Mouse (Mus musculus): Measurements from ENCODE around the gene Ets1. TPM values are rescaled to one million over a fixed set of nuclear protein-coding genes. Genes with fewer than 3 reads are reported as not detected.

Ets1 gene
- polyA plus RNA-seq, 1 experiment from 2014 or later: 18.1 TPM

DNA sequence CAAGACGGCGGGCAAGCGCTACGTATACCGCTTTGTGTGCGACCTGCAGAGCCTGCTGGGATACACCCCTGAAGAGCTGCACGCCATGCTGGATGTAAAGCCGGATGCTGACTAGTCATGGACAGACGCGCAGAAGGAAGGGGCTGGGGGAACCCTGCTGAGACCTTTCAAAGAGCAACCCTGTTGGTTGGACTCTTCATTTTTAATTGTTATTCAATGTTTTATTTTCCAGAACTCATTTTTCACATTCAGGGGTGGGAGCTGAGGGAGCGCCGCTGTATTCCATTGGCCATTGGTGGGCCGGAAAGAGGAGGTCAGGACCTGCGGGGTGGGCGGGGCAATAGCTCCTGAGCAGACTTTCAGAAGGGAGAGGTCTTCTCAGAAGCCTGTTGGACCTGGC is 118.3 kb downstream of the Ets1 start:
- no peak overlapping the region for H3K9ac ChIP-seq (replicated peaks)
- TF ChIP-seq CTCF (IDR thresholded peaks at IDR 0.05; ENCODE audit: low read depth) (no peak), EP300 (IDR thresholded peaks at IDR 0.05; ENCODE audit: low read depth) (no peak)
- H3K27ac ChIP-seq (ENCODE audit: low read depth): no peak overlapping the region
- WGBS (ENCODE audit: insufficient replicate concordance): 92% methylated on average over 15 of the region's 15 CpGs
- no peak overlapping the region for H3K4me2 ChIP-seq (ENCODE audit: low read depth, low read length)
- H3K9me3 ChIP-seq (ENCODE audit: low read length): no peaks in the 10 kb centered on the region
- no peak overlapping the region for H3K4me3 ChIP-seq (ENCODE audit: low read depth, low read length)
- H3K4me1 ChIP-seq (ENCODE audit: insufficient read depth): no peaks in the 10 kb centered on the region
- DNase-seq: no peak
- no peak for ATAC-seq
- peaks cover 29% of the 10 kb centered on the region for H3K36me3 ChIP-seq (replicated peaks; ENCODE audit: insufficient read depth, low read length)
- no peaks in the 10 kb centered on the region for H3K27me3 ChIP-seq (ENCODE audit: insufficient read depth, low read length)

DNA sequence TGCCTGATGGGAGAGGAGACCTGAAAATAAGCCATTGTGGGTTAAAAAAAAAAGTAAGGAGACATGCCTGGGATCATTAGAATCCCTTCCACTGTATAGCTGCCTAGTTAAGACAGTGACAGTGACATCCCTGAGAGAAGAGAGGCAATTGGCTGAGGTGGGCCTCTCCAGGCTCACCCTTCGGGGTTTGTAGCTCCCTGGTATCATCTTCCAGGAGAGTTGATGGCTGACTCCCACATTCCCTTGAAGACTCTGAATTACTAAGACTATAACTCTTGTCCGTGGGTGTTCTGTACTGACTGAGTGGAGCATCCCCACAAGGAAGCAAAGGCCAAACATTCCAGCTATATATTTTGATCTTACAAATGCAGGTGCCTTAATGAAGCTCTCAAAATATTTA is 120.0 kb downstream of the Ets1 start:
- DNase-seq: no peak
- TF ChIP-seq CTCF (IDR thresholded peaks at IDR 0.05; ENCODE audit: low read depth) (no peak), EP300 (IDR thresholded peaks at IDR 0.05; ENCODE audit: low read depth) (no peak)
- Histone ChIP-seq H3K9me3 (ENCODE audit: low read length) (no peaks in the 10 kb centered on the region), H3K4me1 (ENCODE audit: insufficient read depth) (0 out of 2 replicates have a peak, but pooled peaks cover 3% of the 10 kb centered on the region), H3K27me3 (ENCODE audit: insufficient read depth, low read length) (no peaks in the 10 kb centered on the region), H3K27ac (ENCODE audit: low read depth) (no peak overlapping the region), H3K4me3 (ENCODE audit: low read depth, low read length) (no peak overlapping the region), H3K4me2 (ENCODE audit: low read depth, low read length) (no peak overlapping the region), H3K9ac (replicated peaks) (no peak overlapping the region), H3K36me3 (replicated peaks; ENCODE audit: insufficient read depth, low read length) (peaks cover 23% of the 10 kb centered on the region)
- no peak for ATAC-seq
- WGBS (ENCODE audit: insufficient replicate concordance): 75% methylated on average over 2 of the region's 2 CpGs

DNA sequence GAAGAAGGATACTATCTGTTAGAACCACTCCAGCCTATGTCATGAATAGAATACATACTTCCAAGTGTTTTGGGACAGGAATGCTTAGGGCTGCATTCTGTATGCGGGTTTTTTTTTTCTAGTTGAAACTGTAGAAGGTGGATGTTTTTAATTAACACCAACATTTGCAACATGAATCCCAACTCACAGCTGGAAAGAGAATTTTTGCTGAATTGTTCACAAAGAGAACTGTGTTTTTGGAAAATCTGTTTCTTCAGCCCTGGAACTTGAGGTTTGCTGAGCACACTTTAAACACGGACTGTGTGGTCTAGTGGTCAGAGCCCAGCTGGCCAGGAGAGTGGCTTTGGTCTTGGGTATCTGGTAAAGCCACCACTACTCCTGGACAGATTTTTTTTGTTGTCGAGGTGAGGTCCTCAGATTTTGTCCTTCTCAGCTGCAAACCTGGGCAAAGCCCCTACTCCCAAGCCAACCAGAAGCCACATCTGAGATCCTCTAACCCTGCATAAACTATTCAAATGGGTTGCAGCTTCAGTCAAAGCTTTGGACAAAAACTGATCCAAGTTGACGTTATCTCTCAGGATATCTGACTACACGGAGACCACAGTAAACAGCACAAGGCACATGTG is 122.4 kb downstream of the Ets1 start:
- DNase-seq: no peak
- WGBS (ENCODE audit: insufficient replicate concordance): 72% methylated on average over 5 of the region's 5 CpGs
- no peak for TF ChIP-seq CTCF (IDR thresholded peaks at IDR 0.05; ENCODE audit: low read depth)
- TF ChIP-seq EP300 (IDR thresholded peaks at IDR 0.05; ENCODE audit: low read depth): no peak

DNA sequence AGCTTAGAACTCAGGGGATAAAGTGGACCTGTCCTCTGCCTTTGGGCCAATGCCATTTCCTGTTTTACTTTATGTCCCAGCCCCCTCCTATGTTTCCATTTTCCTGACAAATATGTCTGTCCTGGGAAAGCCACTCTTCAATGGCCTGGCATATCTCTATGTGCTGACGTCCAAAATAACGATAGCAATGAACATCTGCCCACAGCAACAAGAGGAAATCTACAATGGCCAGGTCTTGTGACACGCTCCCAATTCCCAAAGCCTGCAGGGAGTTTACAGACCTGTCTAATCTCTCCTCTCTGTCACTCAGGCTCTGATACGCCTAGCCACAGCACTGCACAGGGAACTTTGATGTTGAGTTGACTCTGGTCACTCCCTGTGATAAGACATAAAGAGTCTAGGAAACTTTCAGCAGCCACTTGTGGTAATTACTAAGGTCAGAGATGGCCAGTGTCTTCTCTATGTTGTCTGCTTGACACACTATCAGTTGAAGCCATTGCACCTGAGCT is 124.7 kb downstream of the Ets1 start:
- DNase-seq (no peak), ATAC-seq (no peak)
- Histone ChIP-seq H3K27ac (ENCODE audit: low read depth) (0 out of 2 replicates have a peak overlapping the region, but pooled peaks have one; percentile 11), H3K36me3 (replicated peaks; ENCODE audit: insufficient read depth, low read length) (0 out of 2 replicates have a peak, but pooled peaks cover 4% of the 10 kb centered on the region), H3K4me3 (ENCODE audit: low read depth, low read length) (no peak overlapping the region), H3K9me3 (ENCODE audit: low read length) (no peaks in the 10 kb centered on the region), H3K27me3 (ENCODE audit: insufficient read depth, low read length) (no peaks in the 10 kb centered on the region), H3K4me2 (ENCODE audit: low read depth, low read length) (no peak overlapping the region), H3K4me1 (ENCODE audit: insufficient read depth) (0 out of 2 replicates have a peak, but pooled peaks cover 3% of the 10 kb centered on the region), H3K9ac (replicated peaks) (no peak overlapping the region)
- WGBS (ENCODE audit: insufficient replicate concordance): 51% methylated on average over 4 of the region's 4 CpGs
- TF ChIP-seq EP300 (IDR thresholded peaks at IDR 0.05; ENCODE audit: low read depth) (no peak; the same call in 1 of the 2 replicates), CTCF (IDR thresholded peaks at IDR 0.05; ENCODE audit: low read depth) (no peak)

More for the DNA sequence above, 122.4 kb downstream of the Ets1 start:
- ATAC-seq: no peak
- no peak overlapping the region for H3K27ac ChIP-seq (ENCODE audit: low read depth)
- no peak overlapping the region for H3K9ac ChIP-seq (replicated peaks)
- H3K9me3 ChIP-seq (ENCODE audit: low read length): no peaks in the 10 kb centered on the region
- H3K36me3 ChIP-seq (replicated peaks; ENCODE audit: insufficient read depth, low read length): peaks cover 17% of the 10 kb centered on the region
- H3K4me3 ChIP-seq (ENCODE audit: low read depth, low read length): no peak overlapping the region
- no peaks in the 10 kb centered on the region for H3K27me3 ChIP-seq (ENCODE audit: insufficient read depth, low read length)
- no peak overlapping the region for H3K4me2 ChIP-seq (ENCODE audit: low read depth, low read length)
- H3K4me1 ChIP-seq (ENCODE audit: insufficient read depth): 0 out of 2 replicates have a peak, but pooled peaks cover 3% of the 10 kb centered on the region

DNA sequence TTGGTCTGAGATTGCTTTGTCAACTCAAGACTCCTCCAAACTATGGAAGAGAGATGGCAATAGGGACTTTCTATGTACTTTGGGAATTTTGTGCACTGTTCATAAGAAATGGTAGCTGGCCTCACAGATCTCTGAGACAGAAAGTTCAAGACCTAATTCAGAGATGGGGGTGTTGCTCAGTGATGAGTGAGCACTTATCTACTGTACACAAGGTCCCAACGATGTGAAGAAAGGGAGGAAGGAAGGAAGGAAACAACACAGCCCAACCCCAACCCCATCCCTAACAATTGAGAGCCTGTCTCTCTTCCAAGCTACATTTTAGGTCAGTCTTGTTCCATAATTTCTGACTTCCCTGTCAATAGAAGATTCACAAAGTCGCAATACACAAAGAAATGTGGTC is 125.3 kb downstream of the Ets1 start:
- H3K9ac ChIP-seq (replicated peaks): no peak overlapping the region
- H3K4me3 ChIP-seq (ENCODE audit: low read depth, low read length): no peak overlapping the region
- H3K4me1 ChIP-seq (ENCODE audit: insufficient read depth): 0 out of 2 replicates have a peak, but pooled peaks cover 3% of the 10 kb centered on the region
- no peak overlapping the region for H3K4me2 ChIP-seq (ENCODE audit: low read depth, low read length)
- WGBS (ENCODE audit: insufficient replicate concordance): 32% methylated on average over 2 of the region's 2 CpGs
- no peaks in the 10 kb centered on the region for H3K36me3 ChIP-seq (replicated peaks; ENCODE audit: insufficient read depth, low read length)
- DNase-seq (no peak), ATAC-seq (no peak)
- H3K27me3 ChIP-seq (ENCODE audit: insufficient read depth, low read length): no peaks in the 10 kb centered on the region
- no peaks in the 10 kb centered on the region for H3K9me3 ChIP-seq (ENCODE audit: low read length)
- no peak for TF ChIP-seq CTCF (IDR thresholded peaks at IDR 0.05; ENCODE audit: low read depth)
- TF ChIP-seq EP300 (IDR thresholded peaks at IDR 0.05; ENCODE audit: low read depth): peak; percentile 69; the same call in 1 of the 2 replicates
- H3K27ac ChIP-seq (ENCODE audit: low read depth): 0 out of 2 replicates have a peak overlapping the region, but pooled peaks have one; percentile 11

DNA sequence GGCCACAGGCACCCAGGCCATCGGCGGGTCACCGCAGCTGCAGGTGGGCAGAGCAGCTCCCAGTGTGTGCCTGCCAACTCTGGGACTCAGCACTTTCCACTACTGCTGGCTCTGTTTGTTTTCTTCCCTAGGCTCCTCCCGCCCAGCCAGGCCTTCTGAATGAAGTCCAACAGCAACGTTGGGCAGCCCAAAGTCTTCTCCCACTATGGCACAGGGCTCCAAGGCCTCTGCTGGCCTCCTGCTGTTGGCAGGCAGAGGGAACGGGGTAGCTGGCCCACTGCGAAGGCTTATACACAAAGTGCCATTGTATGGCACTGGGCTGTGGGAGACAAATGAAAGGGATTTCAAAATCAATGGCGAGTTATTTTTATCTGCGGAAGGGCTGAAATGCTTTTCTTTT is 128.4 kb downstream of the Ets1 start:
- H3K4me2 ChIP-seq (ENCODE audit: low read depth, low read length): no peak overlapping the region
- 0 out of 2 replicates have a peak, but pooled peaks cover 3% of the 10 kb centered on the region for H3K4me1 ChIP-seq (ENCODE audit: insufficient read depth)
- H3K27me3 ChIP-seq (ENCODE audit: insufficient read depth, low read length): no peaks in the 10 kb centered on the region
- DNase-seq (no peak), ATAC-seq (no peak)
- no peak overlapping the region for H3K27ac ChIP-seq (ENCODE audit: low read depth)
- WGBS (ENCODE audit: insufficient replicate concordance): 80% methylated on average over 9 of the region's 9 CpGs
- no peak overlapping the region for H3K9ac ChIP-seq (replicated peaks)
- TF ChIP-seq EP300 (IDR thresholded peaks at IDR 0.05; ENCODE audit: low read depth): no peak
- TF ChIP-seq CTCF (IDR thresholded peaks at IDR 0.05; ENCODE audit: low read depth): no peak
- no peak overlapping the region for H3K4me3 ChIP-seq (ENCODE audit: low read depth, low read length)
- H3K9me3 ChIP-seq (ENCODE audit: low read length): no peaks in the 10 kb centered on the region
- H3K36me3 ChIP-seq (replicated peaks; ENCODE audit: insufficient read depth, low read length): no peaks in the 10 kb centered on the region
